In genomic region chr3:130278298-130279050, GRCm38 (mm10) we compare ENCODE assay signal across 20 mouse cellular contexts.
DNase-seq lines count a peak whose midpoint lies in the region; ATAC-seq and TF ChIP-seq lines count a peak whose summit lies in the region.
"Had no signal": no experiment of that assay in that cellular context is flagged by ENCODE, and none has a peak within 500 bp of the region (broad histone marks: within the 10 kb centered on the region; RNA-seq: fewer than 3 reads in every experiment).

No protein-coding gene starts in this region.

- H3K9ac ChIP-seq in forebrain, embryonic 11.5 days (ENCODE audit: low read length) = no peak overlapping the region
- H3K9ac ChIP-seq in forebrain, postnatal 0 days = no peak overlapping the region
- no peak overlapping the region for H3K9ac ChIP-seq in hindbrain, embryonic 15.5 days
- no peak overlapping the region for H3K9ac ChIP-seq in midbrain, postnatal 0 days (replicated peaks; ENCODE audit: low read length, poor library complexity, severe bottlenecking)
- H3K9ac ChIP-seq: liver, embryonic 13.5 days; lung, embryonic 15.5 days had no signal

- H3K4me3 ChIP-seq in forebrain, embryonic 11.5 days (ENCODE audit: low read depth, low read length) = no peak overlapping the region
- no peak overlapping the region for H3K4me3 ChIP-seq in forebrain, postnatal 0 days (ENCODE audit: low read depth, low read length)
- H3K4me3 ChIP-seq in hindbrain, embryonic 15.5 days = no peak overlapping the region
- H3K4me3 ChIP-seq in midbrain, postnatal 0 days (ENCODE audit: low read depth, low read length) = no peak overlapping the region
- H3K4me3 ChIP-seq: embryonic facial prominence, embryonic 10.5 days; erythroblast, embryonic 14.5 days; limb, embryonic 10.5 days; liver, embryonic 13.5 days; lung, embryonic 15.5 days had no signal

- 58% methylated on average over 10 of the region's 10 CpGs for WGBS in forebrain, embryonic 11.5 days
- WGBS in forebrain, postnatal 0 days = 44% methylated on average over 10 of the region's 10 CpGs
- WGBS in hindbrain, embryonic 15.5 days = 38% methylated on average over 10 of the region's 10 CpGs
- 38% methylated on average over 10 of the region's 10 CpGs for WGBS in midbrain, postnatal 0 days

- H3K27ac ChIP-seq in forebrain, embryonic 11.5 days (ENCODE audit: low read depth, low read length) = no peak overlapping the region
- no peak overlapping the region for H3K27ac ChIP-seq in forebrain, postnatal 0 days (ENCODE audit: low read depth, low read length)
- H3K27ac ChIP-seq in hindbrain, embryonic 15.5 days (replicated peaks) = no peak overlapping the region
- H3K27ac ChIP-seq in midbrain, postnatal 0 days (ENCODE audit: low read depth, low read length) = 0 out of 2 replicates have a peak overlapping the region, but pooled peaks have one; percentile 0
- H3K27ac ChIP-seq: embryonic facial prominence, embryonic 10.5 days; limb, embryonic 10.5 days; liver, embryonic 13.5 days; lung, embryonic 15.5 days; stomach, postnatal 0 days had no signal

- H3K36me3 ChIP-seq in forebrain, embryonic 11.5 days (ENCODE audit: control insufficient read depth, insufficient read depth, low read length) = no peaks in the 10 kb centered on the region
- no peaks in the 10 kb centered on the region for H3K36me3 ChIP-seq in forebrain, postnatal 0 days (ENCODE audit: insufficient read depth)
- H3K36me3 ChIP-seq in hindbrain, embryonic 15.5 days = no peaks in the 10 kb centered on the region
- no peaks in the 10 kb centered on the region for H3K36me3 ChIP-seq in midbrain, postnatal 0 days (ENCODE audit: insufficient read depth, low read length)
- H3K36me3 ChIP-seq: embryonic facial prominence, embryonic 10.5 days; limb, embryonic 10.5 days; liver, embryonic 13.5 days; lung, embryonic 15.5 days had no signal

- no peaks in the 10 kb centered on the region for H3K9me3 ChIP-seq in forebrain, embryonic 11.5 days (ENCODE audit: control insufficient read depth, low read length)
- H3K9me3 ChIP-seq in forebrain, postnatal 0 days (ENCODE audit: low read length) = no peaks in the 10 kb centered on the region
- H3K9me3 ChIP-seq in hindbrain, embryonic 15.5 days = no peaks in the 10 kb centered on the region
- no peaks in the 10 kb centered on the region for H3K9me3 ChIP-seq in midbrain, postnatal 0 days (ENCODE audit: low read length)
- H3K9me3 ChIP-seq: embryonic facial prominence, embryonic 10.5 days; limb, embryonic 10.5 days; liver, embryonic 13.5 days; lung, embryonic 15.5 days had no signal

- peaks cover 3% of the 10 kb centered on the region; the same call in 1 of the 2 replicates for H3K4me1 ChIP-seq in forebrain, embryonic 11.5 days (replicated peaks; ENCODE audit: control insufficient read depth, insufficient read depth, low read length)
- H3K4me1 ChIP-seq in forebrain, postnatal 0 days (ENCODE audit: insufficient read depth) = 0 out of 2 replicates have a peak, but pooled peaks cover 8% of the 10 kb centered on the region
- peaks cover 11% of the 10 kb centered on the region for H3K4me1 ChIP-seq in hindbrain, embryonic 15.5 days (replicated peaks)
- H3K4me1 ChIP-seq in midbrain, postnatal 0 days (ENCODE audit: insufficient read depth, low read length) = peaks cover 9% of the 10 kb centered on the region; the same call in 1 of the 2 replicates
- H3K4me1 ChIP-seq: liver, embryonic 13.5 days had no signal

- TF ChIP-seq CTCF in forebrain, postnatal 0 days (IDR thresholded peaks at IDR 0.05; ENCODE audit: low read depth) = no peak
- TF ChIP-seq CTCF in midbrain, postnatal 0 days (IDR thresholded peaks at IDR 0.05) = no peak

- DNase-seq in forebrain, embryonic 11.5 days (ENCODE audit: low spot score) = no peak
- no peak for DNase-seq in forebrain, postnatal 0 days
- DNase-seq in ZHBTc4 (ENCODE audit: low read depth, low spot score) (peak; percentile 3), liver (no peak)
- DNase-seq in midbrain, postnatal 0 days (ENCODE audit: low spot score) = peak; percentile 15
- DNase-seq in adrenal gland, postnatal 36 days = no peak
- DNase-seq: cerebellum, adult 11 months; cerebellum, postnatal 25 days; gastrocnemius, postnatal 36 days; heart, postnatal 14 days; liver, embryonic 13.5 days; thymus, postnatal 14 days had no signal

- H3K27me3 ChIP-seq in forebrain, embryonic 11.5 days (ENCODE audit: control insufficient read depth, insufficient read depth, low read length) = no peaks in the 10 kb centered on the region
- H3K27me3 ChIP-seq in forebrain, postnatal 0 days (ENCODE audit: insufficient read depth, low read length) = no peaks in the 10 kb centered on the region
- H3K27me3 ChIP-seq in hindbrain, embryonic 15.5 days = no peaks in the 10 kb centered on the region
- H3K27me3 ChIP-seq in midbrain, postnatal 0 days (ENCODE audit: insufficient read depth, low read length) = no peaks in the 10 kb centered on the region
- H3K27me3 ChIP-seq: liver, embryonic 13.5 days; lung, embryonic 15.5 days had no signal

- ATAC-seq in forebrain, embryonic 11.5 days (replicated peaks; ENCODE audit: low FRiP score) = peak; percentile 69
- no peak for ATAC-seq in forebrain, postnatal 0 days
- ATAC-seq in hindbrain, embryonic 15.5 days (ENCODE audit: low FRiP score, low read depth) = peak; percentile 65; the same call in 1 of the 2 replicates
- no peak for ATAC-seq in midbrain, postnatal 0 days (ENCODE audit: low FRiP score)
- ATAC-seq in erythroid progenitor cell, adult 5-6 weeks (replicated peaks; ENCODE audit: low FRiP score, poor library complexity, severe bottlenecking) = no peak

- no peak overlapping the region for H3K4me2 ChIP-seq in forebrain, embryonic 11.5 days (ENCODE audit: low read depth, low read length, severe bottlenecking)
- H3K4me2 ChIP-seq in forebrain, postnatal 0 days (ENCODE audit: low read depth) = no peak overlapping the region
- no peak overlapping the region for H3K4me2 ChIP-seq in hindbrain, embryonic 15.5 days
- no peak overlapping the region for H3K4me2 ChIP-seq in midbrain, postnatal 0 days (ENCODE audit: low read depth, low read length, poor library complexity, severe bottlenecking)
- H3K4me2 ChIP-seq: heart, embryonic 11.5 days; liver, embryonic 13.5 days; lung, embryonic 15.5 days had no signal

Comparison
In these comparisons a context has a peak if more than half of its experiments do, and no peak if none do; other contexts are left out.
1. ATAC-seq: peak in forebrain, embryonic 11.5 days (single experiment) and hindbrain, embryonic 15.5 days (single experiment); none in forebrain, postnatal 0 days (single experiment), midbrain, postnatal 0 days (single experiment) and erythroid progenitor cell, adult 5-6 weeks (single experiment).
2. DNase-seq: peak in ZHBTc4 (single experiment) and midbrain, postnatal 0 days (single experiment); none in forebrain, embryonic 11.5 days (single experiment), forebrain, postnatal 0 days (single experiment), adrenal gland, postnatal 36 days (0 of 2) and liver (single experiment).